ENCODE assay signal across 21 mouse cellular contexts in genomic region chr7:134463380-134463779, GRCm38 (mm10).
A peak's percentile ranks its signal among the peaks of the same experiment; 100 is the strongest.
DNase-seq lines count a peak whose midpoint lies in the region.
"Had no signal": no experiment of that assay in that cellular context is flagged by ENCODE, and none has a peak within 500 bp of the region (broad histone marks: within the 10 kb centered on the region; RNA-seq: fewer than 3 reads in every experiment).

No protein-coding gene starts in this region.

- 88% methylated on average over 4 of the region's 4 CpGs for WGBS in heart, embryonic 10.5 days

- DNase-seq in adrenal gland, postnatal 10 days, result peak; percentile 26
- DNase-seq in adrenal gland, adult 18-20 months (ENCODE audit: low spot score in 2 of 2), result no peak
- peak; percentile 39 for DNase-seq in heart, adult 11 months
- no peak for DNase-seq in heart, embryonic 10.5 days (ENCODE audit: low spot score)
- DNase-seq in fat pad, adult 2 months (ENCODE audit: extremely low read depth, low read depth, low spot score), result peak; percentile 43
- peak; percentile 55 for DNase-seq in gonadal fat pad, adult 2 months (ENCODE audit: low read depth)
- no peak for DNase-seq in layer of hippocampus, adult 8-10 months (ENCODE audit: low spot score in 2 of 2)
- DNase-seq in layer of hippocampus, postnatal 25 days (ENCODE audit: extremely low spot score in 1 of 2, low spot score in 1 of 2), result no peak
- DNase-seq: adrenal gland, adult 2 months; adrenal gland, adult 8-10 months; adrenal gland, postnatal 14 days; adrenal gland, postnatal 25 days; adrenal gland, postnatal 36 days; B cell, adult 2 months; cerebellum, adult 11 months; cerebellum, adult 11-12 months; cerebellum, adult 18-20 months; cerebellum, adult 2 months had no signal

- H3K27me3 ChIP-seq in heart, embryonic 10.5 days (ENCODE audit: insufficient read depth, poor library complexity, severe bottlenecking), result peaks cover 5% of the 10 kb centered on the region; the same call in 1 of the 2 replicates
- H3K27me3 ChIP-seq: CH12.LX, Patski had no signal

- no peak overlapping the region for H3K4me3 ChIP-seq in heart, embryonic 10.5 days

- H3K4me1 ChIP-seq in heart, embryonic 10.5 days, result no peaks in the 10 kb centered on the region

- no peak overlapping the region for H3K27ac ChIP-seq in heart, embryonic 10.5 days

- no peaks in the 10 kb centered on the region for H3K36me3 ChIP-seq in heart, embryonic 10.5 days
- H3K36me3 ChIP-seq: G1E had no signal

- H3K9me3 ChIP-seq in heart, embryonic 10.5 days, result no peaks in the 10 kb centered on the region

Comparison
In these comparisons a context has a peak if more than half of its experiments do, and no peak if none do; other contexts are left out.
1. DNase-seq: peak in adrenal gland, postnatal 10 days (single experiment), heart, adult 11 months (single experiment), fat pad, adult 2 months (single experiment) and gonadal fat pad, adult 2 months (single experiment); none in adrenal gland, adult 18-20 months (0 of 2), heart, embryonic 10.5 days (single experiment), layer of hippocampus, adult 8-10 months (0 of 2) and layer of hippocampus, postnatal 25 days (0 of 2).